In the genomic region with DNA sequence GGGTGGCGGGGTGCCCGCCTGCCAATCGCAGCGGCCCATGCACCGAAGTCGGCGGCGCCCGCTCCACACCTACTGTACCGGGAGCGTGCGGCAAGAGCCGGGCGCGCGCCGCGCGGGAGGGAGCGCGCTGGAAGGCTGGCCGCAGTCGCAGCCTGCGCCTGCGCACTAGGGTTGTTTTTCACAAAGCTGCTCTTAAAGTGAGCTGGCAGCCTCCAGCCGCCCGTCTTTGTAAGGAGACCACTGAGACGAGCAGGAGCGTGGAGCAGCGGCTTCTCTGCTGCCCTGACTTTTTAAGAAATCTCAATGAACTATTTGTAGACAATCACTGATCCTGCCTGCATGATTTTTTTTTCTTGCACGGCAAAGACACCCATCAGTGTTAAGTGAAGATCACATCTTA, we compare ENCODE assay signal across 8 mouse cellular contexts. TPM values are rescaled to one million over a fixed set of nuclear protein-coding genes. Genes with fewer than 3 reads are reported as not detected.
DNase-seq lines count a peak whose midpoint lies in the region; ATAC-seq lines count a peak whose summit lies in the region.

TSS of gene Arrdc3 (plus strand) at position 195 of the 400 bp plus-strand sequence.

- peaks cover 14% of the 10 kb centered on the region for H3K4me1 ChIP-seq in heart, embryonic 13.5 days
- H3K4me1 ChIP-seq in liver, embryonic 12.5 days = peaks cover 5% of the 10 kb centered on the region; the same call in 1 of the 2 replicates
- 0 out of 2 replicates have a peak, but pooled peaks cover 2% of the 10 kb centered on the region for H3K4me1 ChIP-seq in stomach, embryonic 15.5 days

- H3K36me3 ChIP-seq in heart, embryonic 13.5 days = peaks cover 7% of the 10 kb centered on the region
- peaks cover 7% of the 10 kb centered on the region for H3K36me3 ChIP-seq in liver, embryonic 12.5 days
- no peaks in the 10 kb centered on the region for H3K36me3 ChIP-seq in stomach, embryonic 15.5 days

- H3K9ac ChIP-seq in heart, embryonic 13.5 days = peak within 1 kb of the TSS; percentile 100
- peak within 1 kb of the TSS; percentile 97 for H3K9ac ChIP-seq in liver, embryonic 12.5 days
- peak within 1 kb of the TSS; percentile 96 for H3K9ac ChIP-seq in stomach, embryonic 15.5 days

- peak; percentile 41 for ATAC-seq in erythroid progenitor cell, adult 5-6 weeks (replicated peaks; ENCODE audit: low FRiP score, poor library complexity, severe bottlenecking)
- ATAC-seq in heart, embryonic 13.5 days (ENCODE audit: extremely low read depth, insufficient number of reproducible peaks, low FRiP score, low TSS enrichment) = peak; percentile 52
- peak; percentile 57 for ATAC-seq in liver, embryonic 12.5 days
- ATAC-seq in stomach, embryonic 15.5 days (ENCODE audit: insufficient read depth, low FRiP score, low read depth) = peak; percentile 64

- no peaks in the 10 kb centered on the region for H3K27me3 ChIP-seq in heart, embryonic 13.5 days (replicated peaks)
- no peaks in the 10 kb centered on the region for H3K27me3 ChIP-seq in liver, embryonic 12.5 days (replicated peaks)
- H3K27me3 ChIP-seq in stomach, embryonic 15.5 days (replicated peaks) = no peaks in the 10 kb centered on the region

- WGBS in heart, embryonic 13.5 days = 0% methylated on average over 24 of the region's 31 CpGs
- 0% methylated on average over 24 of the region's 31 CpGs for WGBS in liver, embryonic 12.5 days (ENCODE audit: insufficient replicate concordance)
- WGBS in stomach, embryonic 15.5 days = under 1% methylated on average over 30 of the region's 31 CpGs

- no peaks in the 10 kb centered on the region for H3K9me3 ChIP-seq in heart, embryonic 13.5 days
- H3K9me3 ChIP-seq in liver, embryonic 12.5 days (replicated peaks) = no peaks in the 10 kb centered on the region
- H3K9me3 ChIP-seq in stomach, embryonic 15.5 days = no peaks in the 10 kb centered on the region

- peak within 1 kb of the TSS; percentile 100 for H3K27ac ChIP-seq in heart, embryonic 13.5 days (replicated peaks)
- peak within 1 kb of the TSS; percentile 100 for H3K27ac ChIP-seq in liver, embryonic 12.5 days
- H3K27ac ChIP-seq in stomach, embryonic 15.5 days = peak within 1 kb of the TSS; percentile 100

- peak; percentile 98 for DNase-seq in CD4-positive helper T cell, adult 2 months (ENCODE audit: low read depth, low spot score)
- DNase-seq in brain, embryonic 18.5 days (ENCODE audit: low read depth, low spot score) = peak; percentile 92
- DNase-seq in kidney, postnatal 10 days = peak; percentile 98
- peak; percentile 91 to 95 for DNase-seq in natural killer cell, adult 2 months (ENCODE audit: low spot score in 2 of 2)

- peak within 1 kb of the TSS; percentile 91 for H3K4me3 ChIP-seq in heart, embryonic 13.5 days
- H3K4me3 ChIP-seq in liver, embryonic 12.5 days = peak within 1 kb of the TSS; percentile 77
- H3K4me3 ChIP-seq in stomach, embryonic 15.5 days (replicated peaks) = peak within 1 kb of the TSS; percentile 77

- H3K4me2 ChIP-seq in heart, embryonic 13.5 days = peak within 1 kb of the TSS; percentile 72
- H3K4me2 ChIP-seq in liver, embryonic 12.5 days = peak within 1 kb of the TSS; percentile 70
- H3K4me2 ChIP-seq in stomach, embryonic 15.5 days = peak within 1 kb of the TSS; percentile 57

RNA-seq across cellular contexts. Expression of gene Arrdc3, which starts in this region (rescaled TPM):
- total RNA-seq in erythroid progenitor cell, adult 5-6 weeks (2015; ENCODE audit: low replicate concordance) = 94.1 and 150 TPM in 2 replicates
- total RNA-seq in erythroid progenitor cell, adult 5-6 weeks (2017; ENCODE audit: low replicate concordance) = 148 and 176 TPM in 2 replicates
- polyA plus RNA-seq in heart, embryonic 13.5 days (2015; fragmentation: Nextera tagmentation; extraction: Ambion mirVana) = 42.8 and 45.0 TPM in 2 replicates
- 18.8 and 21.5 TPM in 2 replicates for polyA plus RNA-seq in liver, embryonic 12.5 days (2016; fragmentation: Nextera tagmentation; extraction: Ambion mirVana)
- 45.7 and 56.6 TPM in 2 replicates for polyA plus RNA-seq in stomach, embryonic 15.5 days (2015; fragmentation: Nextera tagmentation; extraction: Ambion mirVana)

Comparison
In these comparisons a context has a peak if more than half of its experiments do, and no peak if none do; other contexts are left out.
1. Peak in every context shown above with its lines: DNase-seq, ATAC-seq, H3K4me3 ChIP-seq and H3K27ac ChIP-seq.